Mouse (Mus musculus) heart, postnatal 14 days (tissue): ENCODE measurements around the gene Cyth3. TPM values are rescaled to one million over a fixed set of nuclear protein-coding genes. Genes with fewer than 3 reads are reported as not detected.

Source experiments
- DNase-seq, 2 experiments: peaks; one replicate each; pipeline ENCODE4 v3.0.0; 2021 to 2022
- intact Hi-C: fragments of 180-260 bp; cut with DNase I; formaldehyde crosslinking; loops from one replicate; pipeline ENCODE4 v1.15.1; 2025
- total RNA-seq, 2 experiments: library from RNA; stranded (reverse); gene quantifications; 2 replicates each; pipeline ENCODE4 v1.2.3; 2021

The Cyth3 gene
- total RNA-seq, 2 experiments from 2014 or later: 62.2 to 66.8 TPM

- peak; percentile 68 to 72 for DNase-seq
- intact Hi-C loops: no loop called here
Observed at GRCm38 (mm10) chr5:143632674-143633557, 10.7 kb downstream of the Cyth3 start.

DNA sequence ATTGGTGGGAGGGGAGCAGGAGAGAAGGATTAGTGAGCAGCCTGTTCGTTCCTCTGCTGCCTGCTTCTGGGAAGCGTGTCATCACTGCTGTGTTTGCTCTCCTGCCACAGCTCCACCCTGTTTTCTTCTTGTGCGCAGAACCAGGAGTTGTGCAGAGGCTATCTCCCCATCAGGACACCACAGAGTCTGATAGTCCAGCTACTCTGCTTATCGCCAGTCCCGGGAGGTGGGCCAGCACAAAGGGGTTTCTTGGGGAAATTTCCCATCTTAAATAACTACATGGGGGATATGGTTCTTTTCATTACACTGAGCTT is 11.3 kb downstream of the Cyth3 start:
- DNase-seq: no peak
- intact Hi-C loops: no loop called here

DNA sequence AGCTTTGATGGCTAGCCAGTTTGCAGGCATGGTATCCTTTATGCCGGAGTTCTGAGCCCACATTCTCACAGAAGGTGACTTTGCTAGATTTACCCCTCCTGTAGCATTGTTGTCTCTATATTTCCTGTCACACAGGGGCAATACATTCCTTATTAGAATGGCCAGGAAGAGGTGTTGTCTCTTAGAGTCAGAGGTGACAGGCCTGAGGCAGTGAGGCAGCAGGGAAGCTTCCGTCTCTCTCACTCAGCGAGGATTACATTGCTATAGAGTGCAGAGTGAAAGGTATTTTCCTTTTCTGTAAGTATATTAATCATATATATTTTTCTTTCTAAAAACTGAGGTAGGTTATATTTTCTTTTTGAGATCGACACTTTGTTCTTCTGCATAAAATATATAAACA is 11.6 kb downstream of the Cyth3 start:
- intact Hi-C loops: no loop called here
- DNase-seq: no peak

- peak in 1 of 2 experiments; percentile 41 for DNase-seq
- intact Hi-C loops: no loop called here
Observed at GRCm38 (mm10) chr5:143634550-143635112, 12.4 kb downstream of the Cyth3 start.

DNA sequence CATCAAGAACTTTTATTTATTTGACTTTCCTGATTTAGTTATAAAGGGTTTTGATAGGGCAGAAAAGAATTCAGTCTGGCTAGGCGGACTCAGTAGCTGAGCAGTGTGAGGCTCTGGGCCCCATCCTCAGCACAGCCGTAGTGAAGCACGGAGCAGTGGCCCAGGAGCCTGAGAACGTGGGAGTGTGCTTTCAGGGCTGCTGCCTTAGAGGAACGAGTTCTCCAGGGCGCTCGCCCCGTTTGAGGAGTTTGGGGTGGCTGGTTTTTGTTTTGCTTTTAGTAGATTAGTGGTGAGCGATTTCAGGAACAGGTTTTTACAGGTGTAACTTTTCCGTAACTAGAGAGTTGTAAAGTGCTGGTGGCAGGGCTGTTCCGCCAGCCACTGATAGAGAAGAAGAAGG is 13.1 kb downstream of the Cyth3 start:
- no peak for DNase-seq
- intact Hi-C loops: no loop called here

GRCm38 (mm10) chr5:143636173-143636572 is 13.9 kb downstream of the Cyth3 start:
- intact Hi-C loops: no loop called here
- DNase-seq: no peak

DNA sequence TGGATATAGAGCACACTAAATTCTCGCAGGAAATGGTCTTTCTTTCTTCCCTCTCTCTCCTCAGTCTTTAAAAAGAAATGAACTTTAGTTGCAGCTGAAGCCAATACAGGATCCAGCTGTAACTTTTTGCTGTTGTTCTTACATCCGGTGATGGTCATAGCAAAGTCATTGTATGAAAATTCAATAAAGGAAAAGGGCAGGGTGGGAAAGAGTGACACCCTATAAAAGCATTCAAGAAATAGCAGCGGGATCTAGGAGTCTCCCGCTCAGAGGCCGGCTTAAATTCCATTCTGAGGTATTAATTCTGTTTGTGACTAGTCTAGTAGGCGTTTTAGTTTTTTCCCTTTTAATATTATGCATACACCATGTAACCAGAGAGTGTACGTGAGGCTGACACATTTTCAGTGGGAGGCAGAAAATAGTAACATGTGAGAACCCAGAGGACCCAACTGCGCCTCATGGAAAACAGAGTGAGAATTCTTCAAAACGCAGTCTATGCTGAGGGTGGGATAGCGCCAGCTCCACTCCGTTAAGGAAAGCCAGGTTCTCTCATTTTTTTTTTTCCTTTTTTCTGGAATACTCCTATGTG is 15.7 kb downstream of the Cyth3 start:
- intact Hi-C loops: no loop called here
- DNase-seq: no peak

- intact Hi-C loops: no loop called here
- DNase-seq: no peak
Observed at GRCm38 (mm10) chr5:143638516-143639270, 16.4 kb downstream of the Cyth3 start.

GRCm38 (mm10) chr5:143639329-143639728 is 17.1 kb downstream of the Cyth3 start:
- intact Hi-C loops: no loop called here
- no peak for DNase-seq

DNA sequence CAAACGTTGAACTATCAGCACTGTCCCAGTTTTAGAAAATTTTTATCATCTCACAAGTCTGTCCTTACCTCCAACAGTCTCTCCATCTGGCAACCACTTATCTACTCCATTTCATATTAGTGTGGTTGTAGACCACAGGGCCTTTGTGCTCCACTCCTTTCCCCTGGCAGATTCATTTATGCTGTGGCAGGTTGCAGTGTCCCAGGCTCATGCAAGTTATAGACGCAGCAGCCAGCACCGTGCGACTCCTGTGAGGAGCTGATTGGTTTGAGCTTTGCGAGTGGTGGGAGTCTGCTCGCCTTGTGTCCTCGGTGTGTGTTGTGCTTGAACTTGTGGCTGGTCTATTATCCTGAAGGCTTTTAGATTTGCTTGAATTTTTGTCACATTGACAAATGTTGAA is 17.6 kb downstream of the Cyth3 start:
- no peak for DNase-seq
- intact Hi-C loops: no loop called here

DNA sequence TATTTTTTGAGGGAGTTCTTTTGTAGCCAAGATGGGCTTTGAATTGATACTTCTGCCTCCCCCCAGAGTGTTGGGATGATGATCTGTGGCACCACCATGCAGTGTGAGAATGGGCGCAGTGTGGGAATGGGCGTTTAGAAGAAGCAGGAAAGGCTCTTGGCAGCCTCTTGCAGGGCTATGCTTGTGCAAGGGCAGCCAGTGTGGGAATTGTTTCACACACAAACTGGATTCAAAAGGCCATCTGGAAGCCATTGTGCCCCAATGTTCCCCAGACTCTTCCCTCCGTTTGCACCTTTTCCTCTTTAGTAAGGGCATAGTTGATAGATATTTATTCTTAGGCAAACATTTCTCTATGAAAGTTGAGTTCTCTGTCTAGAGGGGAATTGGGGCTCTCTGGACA is 19.3 kb downstream of the Cyth3 start:
- intact Hi-C loops: no loop called here

DNA sequence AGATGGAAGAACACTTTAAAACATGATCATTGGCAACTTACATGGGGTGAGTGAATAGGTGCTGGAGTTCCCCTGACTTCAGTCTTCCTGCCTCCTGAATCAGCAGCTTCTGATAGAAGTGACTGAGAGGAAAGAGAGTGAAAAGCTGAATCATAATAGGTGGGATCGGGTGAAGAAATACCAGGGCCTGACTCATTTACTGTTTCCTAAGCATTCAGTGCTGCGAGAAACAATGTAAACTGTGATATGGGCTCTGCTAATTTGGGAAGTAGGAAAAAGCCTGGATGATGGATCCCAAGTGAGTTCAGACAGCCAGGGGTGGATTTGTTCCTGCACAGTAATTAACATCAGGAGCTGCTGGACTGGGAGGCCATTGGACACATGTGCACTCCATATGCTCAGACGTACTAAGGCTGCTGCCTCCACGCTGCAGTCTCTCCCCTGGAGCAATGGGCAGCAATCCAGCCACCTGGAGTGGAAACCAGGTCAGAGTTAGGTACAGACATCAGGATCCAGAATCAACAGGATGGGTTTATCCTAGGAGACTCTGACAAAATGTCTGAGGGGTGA is 20.1 kb downstream of the Cyth3 start:
- DNase-seq: peak in 1 of 2 experiments; percentile 39
- intact Hi-C loops: no loop called here

More for the DNA sequence above, 19.3 kb downstream of the Cyth3 start:
- DNase-seq: no peak

DNA sequence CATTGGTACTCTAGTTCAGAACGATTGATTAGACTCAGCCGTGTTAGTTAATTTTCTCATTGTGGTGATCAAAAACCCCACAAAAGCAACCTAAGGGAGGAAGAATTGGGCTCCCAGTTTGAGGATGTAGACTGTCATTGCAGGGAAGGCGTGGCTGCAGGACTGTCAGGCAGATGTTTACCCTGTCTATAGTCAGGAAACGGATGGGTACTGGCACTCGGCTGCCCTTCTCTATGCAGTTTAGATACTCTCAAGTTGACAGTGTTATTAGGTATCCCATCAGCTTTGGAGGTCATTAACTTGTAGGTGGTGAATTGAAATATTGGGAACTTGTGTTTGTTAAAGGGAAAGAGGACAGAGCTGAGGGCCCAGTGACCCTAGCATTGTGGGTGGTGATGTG is 23.7 kb downstream of the Cyth3 start:
- DNase-seq: no peak
- intact Hi-C loops: no loop called here

- DNase-seq: no peak
- intact Hi-C loops: no loop called here
Observed at GRCm38 (mm10) chr5:143647412-143647811, 25.2 kb downstream of the Cyth3 start.

GRCm38 (mm10) chr5:143648058-143648457 is 25.8 kb downstream of the Cyth3 start:
- intact Hi-C loops: no loop called here
- no peak for DNase-seq

- no peak for DNase-seq
- intact Hi-C loops: no loop called here
Observed at GRCm38 (mm10) chr5:143649168-143649567, 26.9 kb downstream of the Cyth3 start.

- intact Hi-C loops: no loop called here
- no peak for DNase-seq
Observed at GRCm38 (mm10) chr5:143651855-143652631, 29.8 kb downstream of the Cyth3 start.

DNA sequence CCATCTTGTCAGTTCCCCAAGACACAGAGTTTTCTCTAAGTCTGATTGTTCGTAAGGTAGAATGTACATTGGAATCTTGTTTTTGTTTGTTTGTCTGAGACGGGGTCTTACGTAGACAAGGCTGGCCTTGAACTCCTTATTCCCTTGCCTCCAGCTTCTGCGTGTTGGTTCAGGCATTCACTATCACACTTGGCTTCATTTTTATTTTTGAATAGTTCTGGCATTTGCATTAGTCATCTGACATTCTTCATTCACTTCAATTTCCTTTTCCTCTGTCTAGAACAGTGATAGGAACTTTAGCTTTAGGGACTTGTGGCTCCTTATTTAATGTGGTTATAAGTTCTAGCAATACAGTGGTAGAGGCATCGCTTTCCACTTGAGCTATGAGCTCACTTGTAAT is 31.2 kb downstream of the Cyth3 start:
- DNase-seq: no peak
- intact Hi-C loops: no loop called here

DNA sequence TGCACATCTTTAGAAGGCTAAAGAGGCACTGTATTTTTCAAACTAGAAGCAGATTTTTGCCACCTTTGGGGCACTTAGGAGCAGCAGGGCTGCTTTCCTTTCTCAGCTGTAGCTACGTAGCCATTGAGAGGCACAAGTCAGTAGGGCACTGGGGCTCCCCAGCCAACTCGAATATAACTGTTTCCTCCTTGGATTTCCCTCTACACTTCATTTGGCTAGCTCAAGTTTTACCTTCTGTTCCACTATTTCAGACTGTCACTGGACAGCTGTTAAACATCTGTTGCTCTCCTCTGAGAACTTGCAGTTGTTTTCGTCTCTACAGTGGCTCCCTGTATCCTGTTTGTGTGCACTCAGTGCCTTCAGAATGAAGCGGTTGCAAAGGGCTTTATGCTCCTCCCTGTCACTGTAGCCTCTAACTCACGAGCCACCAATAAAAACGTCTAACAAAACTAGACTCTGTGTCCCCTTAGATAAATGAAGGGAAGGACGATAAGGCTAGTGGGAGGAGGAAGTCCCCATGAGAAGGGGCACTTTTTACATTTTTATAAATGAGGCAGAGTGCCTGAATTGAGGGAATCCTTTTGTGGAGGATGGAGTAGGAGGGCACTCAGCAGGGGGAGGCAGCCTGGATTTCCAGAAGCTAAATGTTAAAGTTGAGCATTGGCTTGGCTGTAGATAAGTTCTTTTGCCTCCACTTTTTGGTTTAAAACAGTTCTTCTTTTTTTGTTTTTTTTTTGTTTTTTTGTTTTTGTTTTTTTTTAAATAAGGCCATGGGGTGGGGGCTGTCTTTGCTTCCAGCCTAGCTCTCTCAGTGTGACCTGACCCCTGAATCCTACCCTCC is 32.6 kb downstream of the Cyth3 start:
- intact Hi-C loops: no loop called here
- no peak for DNase-seq
